Mouse (Mus musculus): Measurements from ENCODE around the gene Ablim2. TPM values are rescaled to one million over a fixed set of nuclear protein-coding genes. Genes with fewer than 3 reads are reported as not detected.

Gene Ablim2
- polyA plus RNA-seq, 1 experiment from 2014 or later, result 2.7 TPM

GRCm38 (mm10) chr5:35796136-35796535 is 38.5 kb downstream of the Ablim2 start:
- H3K36me3 ChIP-seq, result no peaks in the 10 kb centered on the region
- no peak overlapping the region for H3K4me3 ChIP-seq
- peaks cover 6% of the 10 kb centered on the region for H3K4me1 ChIP-seq
- no peak overlapping the region for H3K4me2 ChIP-seq
- H3K27ac ChIP-seq, result no peak overlapping the region
- WGBS, result 76% methylated on average over 5 of the region's 5 CpGs
- H3K9ac ChIP-seq, result no peak overlapping the region
- H3K9me3 ChIP-seq, result no peaks in the 10 kb centered on the region
- H3K27me3 ChIP-seq, result no peaks in the 10 kb centered on the region
- no peak for ATAC-seq (ENCODE audit: insufficient number of reproducible peaks, low FRiP score, low TSS enrichment, low read depth)

DNA sequence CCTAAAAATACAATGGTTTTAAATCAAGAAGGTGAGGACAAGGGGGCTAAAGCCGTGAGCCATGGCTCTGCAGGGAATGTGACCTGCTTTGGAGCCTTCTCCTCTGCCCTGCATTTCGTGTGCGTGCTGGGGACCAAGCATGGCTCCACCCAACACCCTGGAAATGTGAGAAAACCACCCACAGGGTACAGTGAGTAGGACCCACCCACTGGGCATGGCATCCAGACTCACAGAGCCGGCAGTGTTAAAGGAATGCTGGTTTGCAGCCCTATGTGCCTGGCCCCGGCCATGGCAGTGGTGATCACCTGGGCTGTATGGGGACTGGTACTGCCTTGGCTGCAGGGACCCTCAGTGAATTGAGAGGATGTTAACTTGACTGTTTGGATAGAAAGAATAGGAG is 41.4 kb downstream of the Ablim2 start:
- no peaks in the 10 kb centered on the region for H3K9me3 ChIP-seq
- no peaks in the 10 kb centered on the region for H3K36me3 ChIP-seq
- no peak overlapping the region for H3K4me2 ChIP-seq
- no peak overlapping the region for H3K9ac ChIP-seq
- peaks cover 11% of the 10 kb centered on the region for H3K4me1 ChIP-seq
- no peak for ATAC-seq (ENCODE audit: insufficient number of reproducible peaks, low FRiP score, low TSS enrichment, low read depth)
- H3K27ac ChIP-seq, result no peak overlapping the region
- WGBS, result 18% methylated on average over 5 of the region's 5 CpGs
- no peak overlapping the region for H3K4me3 ChIP-seq
- H3K27me3 ChIP-seq, result no peaks in the 10 kb centered on the region

GRCm38 (mm10) chr5:35803416-35803815 is 45.7 kb downstream of the Ablim2 start:
- H3K27me3 ChIP-seq, result no peaks in the 10 kb centered on the region
- no peak overlapping the region for H3K4me2 ChIP-seq
- WGBS, result 84% methylated on average over 5 of the region's 5 CpGs
- H3K9ac ChIP-seq, result no peak overlapping the region
- no peak overlapping the region for H3K4me3 ChIP-seq
- peaks cover 4% of the 10 kb centered on the region for H3K4me1 ChIP-seq
- no peak overlapping the region for H3K27ac ChIP-seq
- H3K9me3 ChIP-seq, result no peaks in the 10 kb centered on the region
- H3K36me3 ChIP-seq, result no peaks in the 10 kb centered on the region
- no peak for ATAC-seq (ENCODE audit: insufficient number of reproducible peaks, low FRiP score, low TSS enrichment, low read depth)

GRCm38 (mm10) chr5:35804685-35805084 is 47.0 kb downstream of the Ablim2 start:
- Histone ChIP-seq H3K36me3 (no peaks in the 10 kb centered on the region), H3K4me1 (peaks cover 4% of the 10 kb centered on the region; the same call in 1 of the 2 replicates), H3K9ac (no peak overlapping the region), H3K27me3 (no peaks in the 10 kb centered on the region), H3K4me3 (no peak overlapping the region), H3K27ac (no peak overlapping the region), H3K4me2 (no peak overlapping the region), H3K9me3 (no peaks in the 10 kb centered on the region)
- ATAC-seq (ENCODE audit: insufficient number of reproducible peaks, low FRiP score, low TSS enrichment, low read depth), result no peak
- 82% methylated on average over 4 of the region's 4 CpGs for WGBS

DNA sequence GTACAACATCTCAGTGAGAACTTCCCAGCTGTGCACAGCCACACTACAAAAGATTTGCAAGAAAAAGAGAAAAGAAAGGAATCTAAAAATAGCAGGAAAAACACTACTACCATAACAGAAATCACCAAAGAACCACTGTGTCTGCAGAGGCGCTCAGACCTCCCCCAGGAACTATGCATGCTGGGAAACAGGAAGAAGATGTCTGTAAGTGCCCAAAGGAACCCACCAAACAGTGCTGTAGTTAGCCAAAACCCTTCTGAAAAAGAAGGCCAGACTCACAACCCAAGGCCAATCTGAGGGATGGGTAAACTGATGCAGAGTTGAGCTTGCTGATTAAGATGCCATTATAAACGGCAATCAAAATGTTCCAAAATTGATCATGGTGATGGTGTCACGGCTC is 47.5 kb downstream of the Ablim2 start:
- no peaks in the 10 kb centered on the region for H3K9me3 ChIP-seq
- H3K9ac ChIP-seq, result no peak overlapping the region
- H3K4me1 ChIP-seq, result peaks cover 4% of the 10 kb centered on the region; the same call in 1 of the 2 replicates
- no peak overlapping the region for H3K4me2 ChIP-seq
- no peak overlapping the region for H3K4me3 ChIP-seq
- H3K36me3 ChIP-seq, result no peaks in the 10 kb centered on the region
- no peak for ATAC-seq (ENCODE audit: insufficient number of reproducible peaks, low FRiP score, low TSS enrichment, low read depth)
- no peak overlapping the region for H3K27ac ChIP-seq
- 81% methylated on average over 3 of the region's 3 CpGs for WGBS
- H3K27me3 ChIP-seq, result no peaks in the 10 kb centered on the region

GRCm38 (mm10) chr5:35807018-35807417 is 49.3 kb downstream of the Ablim2 start:
- Histone ChIP-seq H3K36me3 (no peaks in the 10 kb centered on the region), H3K27ac (no peak overlapping the region), H3K4me2 (no peak overlapping the region), H3K4me3 (no peak overlapping the region), H3K27me3 (no peaks in the 10 kb centered on the region), H3K9ac (no peak overlapping the region), H3K9me3 (no peaks in the 10 kb centered on the region), H3K4me1 (0 out of 2 replicates have a peak, but pooled peaks cover 4% of the 10 kb centered on the region)
- WGBS, result 78% methylated on average over 8 of the region's 8 CpGs
- no peak for ATAC-seq (ENCODE audit: insufficient number of reproducible peaks, low FRiP score, low TSS enrichment, low read depth)

GRCm38 (mm10) chr5:35810526-35810925 is 52.8 kb downstream of the Ablim2 start:
- ATAC-seq (ENCODE audit: insufficient number of reproducible peaks, low FRiP score, low TSS enrichment, low read depth), result no peak

DNA sequence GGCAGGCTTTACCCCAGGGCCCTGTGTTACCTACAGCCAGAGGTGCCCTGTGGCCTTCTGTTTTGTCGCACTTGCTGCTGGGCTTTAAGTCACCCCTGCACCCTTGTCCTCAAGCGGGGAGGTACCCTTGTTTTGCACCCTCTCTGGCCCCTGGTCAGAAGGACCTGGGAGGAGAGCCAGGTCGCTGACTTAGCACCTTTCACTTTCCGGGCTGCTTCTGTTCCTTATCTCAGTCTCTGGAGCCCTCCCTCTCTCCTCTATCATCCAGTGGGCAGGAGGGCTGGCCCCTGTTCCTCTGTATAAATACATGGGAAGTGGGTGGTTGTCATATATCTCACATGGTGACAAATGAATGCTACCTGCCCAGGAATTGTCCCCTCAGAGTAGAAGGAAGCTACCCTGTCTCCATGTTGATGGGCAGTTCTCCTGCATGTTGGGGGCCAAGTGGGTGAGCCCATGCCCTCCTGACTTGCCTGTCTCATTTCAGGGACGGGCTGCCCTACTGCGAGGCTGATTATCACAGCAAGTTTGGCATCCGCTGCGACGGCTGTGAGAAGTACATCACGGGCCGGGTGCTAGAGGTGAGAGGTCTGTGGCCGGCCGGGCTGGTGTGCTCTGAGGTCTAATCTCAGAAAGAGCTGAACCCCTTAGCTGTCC is 54.1 kb downstream of the Ablim2 start:
- Histone ChIP-seq H3K4me2 (no peak overlapping the region), H3K4me1 (peaks cover 7% of the 10 kb centered on the region; the same call in 1 of the 2 replicates), H3K27ac (no peak overlapping the region), H3K4me3 (no peak overlapping the region), H3K27me3 (no peaks in the 10 kb centered on the region), H3K9me3 (no peaks in the 10 kb centered on the region), H3K36me3 (no peaks in the 10 kb centered on the region), H3K9ac (no peak overlapping the region)
- WGBS, result 81% methylated on average over 13 of the region's 13 CpGs
- no peak for ATAC-seq (ENCODE audit: insufficient number of reproducible peaks, low FRiP score, low TSS enrichment, low read depth)

More at GRCm38 (mm10) chr5:35810526-35810925, 52.8 kb downstream of the Ablim2 start:
- 67% methylated on average over 3 of the region's 3 CpGs for WGBS
- no peak overlapping the region for H3K4me3 ChIP-seq
- no peak overlapping the region for H3K9ac ChIP-seq
- no peaks in the 10 kb centered on the region for H3K36me3 ChIP-seq
- no peak overlapping the region for H3K27ac ChIP-seq
- no peaks in the 10 kb centered on the region for H3K27me3 ChIP-seq
- H3K4me1 ChIP-seq, result peaks cover 7% of the 10 kb centered on the region; the same call in 1 of the 2 replicates
- no peak overlapping the region for H3K4me2 ChIP-seq
- no peaks in the 10 kb centered on the region for H3K9me3 ChIP-seq

- WGBS, result 62% methylated on average over 14 of the region's 15 CpGs
- Histone ChIP-seq H3K4me1 (peaks cover 7% of the 10 kb centered on the region; the same call in 1 of the 2 replicates), H3K27me3 (no peaks in the 10 kb centered on the region), H3K9me3 (no peaks in the 10 kb centered on the region), H3K4me3 (no peak overlapping the region), H3K4me2 (no peak overlapping the region), H3K36me3 (no peaks in the 10 kb centered on the region), H3K9ac (no peak overlapping the region), H3K27ac (no peak overlapping the region)
- no peak for ATAC-seq (ENCODE audit: insufficient number of reproducible peaks, low FRiP score, low TSS enrichment, low read depth)
Observed at GRCm38 (mm10) chr5:35814334-35814941, 56.8 kb downstream of the Ablim2 start.

DNA sequence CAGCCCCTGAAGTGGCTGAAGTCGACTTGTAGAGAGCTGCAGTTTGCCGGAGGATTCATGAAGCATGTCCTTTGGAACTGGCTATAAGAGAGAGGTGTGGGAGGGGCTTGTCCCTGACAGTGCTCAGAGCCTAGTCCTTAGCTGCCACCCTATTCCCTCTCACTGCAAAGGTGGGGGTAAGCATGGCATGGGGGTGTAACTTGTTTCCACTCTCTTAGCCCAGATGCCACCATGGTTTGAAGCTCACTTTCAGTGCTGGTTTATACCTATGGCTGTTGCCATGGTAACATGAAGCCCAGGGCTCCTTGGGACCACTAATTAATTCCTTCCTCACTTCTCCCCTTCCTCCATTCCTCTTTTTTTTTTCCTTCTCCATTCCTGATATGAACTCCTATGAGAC is 57.4 kb downstream of the Ablim2 start:
- H3K9me3 ChIP-seq, result no peaks in the 10 kb centered on the region
- H3K27me3 ChIP-seq, result no peaks in the 10 kb centered on the region
- no peaks in the 10 kb centered on the region for H3K36me3 ChIP-seq
- no peak overlapping the region for H3K4me2 ChIP-seq
- no peak overlapping the region for H3K4me3 ChIP-seq
- 18% methylated on average over 2 of the region's 2 CpGs for WGBS
- H3K4me1 ChIP-seq, result peaks cover 7% of the 10 kb centered on the region; the same call in 1 of the 2 replicates
- H3K9ac ChIP-seq, result no peak overlapping the region
- ATAC-seq (ENCODE audit: insufficient number of reproducible peaks, low FRiP score, low TSS enrichment, low read depth), result no peak
- no peak overlapping the region for H3K27ac ChIP-seq

- no peak for ATAC-seq (ENCODE audit: insufficient number of reproducible peaks, low FRiP score, low TSS enrichment, low read depth)
- WGBS, result 79% methylated on average over 4 of the region's 5 CpGs
- no peak overlapping the region for H3K4me3 ChIP-seq
- H3K9me3 ChIP-seq, result no peaks in the 10 kb centered on the region
- H3K4me1 ChIP-seq, result peaks cover 7% of the 10 kb centered on the region; the same call in 1 of the 2 replicates
- no peak overlapping the region for H3K9ac ChIP-seq
- H3K27me3 ChIP-seq, result no peaks in the 10 kb centered on the region
- no peak overlapping the region for H3K27ac ChIP-seq
- no peaks in the 10 kb centered on the region for H3K36me3 ChIP-seq
- H3K4me2 ChIP-seq, result no peak overlapping the region
Observed at GRCm38 (mm10) chr5:35817266-35817665, 59.6 kb downstream of the Ablim2 start.

DNA sequence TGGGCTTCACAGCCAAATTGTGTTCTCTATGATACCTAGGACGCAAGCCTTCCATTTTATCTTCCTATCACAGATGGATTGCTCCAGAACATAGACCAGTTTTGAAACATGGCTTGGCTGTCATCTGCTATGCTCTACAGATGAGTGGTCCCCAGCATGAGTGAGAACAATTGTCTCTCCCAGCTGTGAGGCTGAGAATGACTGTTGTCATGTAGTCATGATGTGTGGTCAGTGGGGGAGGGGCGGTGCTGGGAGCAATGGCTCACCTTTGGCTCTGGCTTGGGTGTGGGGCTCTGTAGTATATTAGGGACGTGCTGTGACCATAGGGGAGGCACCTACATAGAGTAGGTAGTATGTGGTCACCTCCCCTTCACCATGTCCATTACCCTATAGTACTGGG is 60.2 kb downstream of the Ablim2 start:
- Histone ChIP-seq H3K4me3 (no peak overlapping the region), H3K9me3 (no peaks in the 10 kb centered on the region), H3K27me3 (no peaks in the 10 kb centered on the region), H3K9ac (no peak overlapping the region), H3K4me2 (no peak overlapping the region), H3K4me1 (peaks cover 7% of the 10 kb centered on the region; the same call in 1 of the 2 replicates), H3K27ac (no peak overlapping the region), H3K36me3 (no peaks in the 10 kb centered on the region)
- ATAC-seq (ENCODE audit: insufficient number of reproducible peaks, low FRiP score, low TSS enrichment, low read depth), result no peak
- 86% methylated on average over 3 of the region's 3 CpGs for WGBS

Data from limb, embryonic 15.5 days (tissue).